Mouse (Mus musculus): ENCODE results near the gene Ccdc9. TPM values are rescaled to one million over a fixed set of nuclear protein-coding genes. Genes with fewer than 3 reads are reported as not detected.
"Not testable (repeated sequence)": the region's sequence is repeated elsewhere in the genome, so short reads cannot be mapped to it uniquely, and the experiment has no call there.

Ccdc9 gene
- polyA plus RNA-seq, 1 experiment from 2014 or later: 23.4 TPM

DNA sequence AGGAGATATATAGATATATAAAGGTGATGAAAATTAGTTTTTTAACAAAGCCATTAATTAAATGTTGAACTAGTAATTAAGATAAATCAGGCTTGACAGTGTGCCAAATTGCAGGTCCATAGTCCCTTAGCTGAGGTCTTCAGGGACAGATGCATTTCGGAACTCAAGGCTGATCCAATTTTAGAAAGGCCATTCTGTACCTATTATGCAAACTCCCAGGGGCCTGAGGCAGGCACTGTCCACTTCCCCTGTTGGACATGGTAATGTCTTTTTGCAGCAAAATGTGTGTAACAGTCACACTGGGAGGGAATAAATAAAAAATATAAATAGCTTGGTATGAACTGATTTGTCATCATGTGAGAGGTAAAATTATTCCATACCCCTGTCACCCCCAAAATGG is 15.5 kb downstream of the Ccdc9 start:
- Histone ChIP-seq H3K4me3 (ENCODE audit: low read depth, low read length) (no peak overlapping the region), H3K9ac (replicated peaks; ENCODE audit: low read depth, low read length) (no peak overlapping the region), H3K4me2 (replicated peaks; ENCODE audit: low read depth, low read length) (no peak overlapping the region), H3K36me3 (ENCODE audit: control insufficient read depth, insufficient read depth, low read length) (peaks cover 12% of the 10 kb centered on the region), H3K27me3 (ENCODE audit: control insufficient read depth, insufficient read depth, low read length) (no peaks in the 10 kb centered on the region), H3K27ac (ENCODE audit: low read length) (no peak overlapping the region), H3K4me1 (ENCODE audit: control insufficient read depth, insufficient read depth, low read length) (peaks cover 16% of the 10 kb centered on the region), H3K9me3 (ENCODE audit: control insufficient read depth, low read depth, low read length) (no peaks in the 10 kb centered on the region)
- WGBS: 88% methylated on average over 1 of the region's 1 CpGs
- no peak for ATAC-seq (ENCODE audit: insufficient number of reproducible peaks, insufficient read depth, low FRiP score, low read depth)

DNA sequence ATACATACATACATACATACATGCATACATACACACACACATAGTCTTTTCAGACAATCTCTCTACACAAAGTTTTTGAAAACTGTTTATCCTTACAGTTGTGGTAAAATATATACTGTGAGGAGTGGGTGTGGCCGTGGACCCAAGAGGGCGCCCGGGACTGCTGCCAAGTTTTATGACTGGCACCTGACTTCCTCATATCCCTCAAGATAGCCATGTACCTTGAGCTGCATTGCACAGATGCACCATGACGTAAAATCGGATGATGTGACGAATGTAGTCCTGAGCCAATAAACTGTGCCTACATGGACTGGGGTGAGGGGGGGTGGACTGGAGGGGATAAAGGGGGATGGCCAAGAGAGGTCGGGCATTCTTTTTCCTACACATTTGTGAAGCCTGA is 20.0 kb downstream of the Ccdc9 start:
- not testable (repeated sequence) for H3K4me1 ChIP-seq (ENCODE audit: control insufficient read depth, insufficient read depth, low read length); H3K27ac ChIP-seq (ENCODE audit: low read length)
- WGBS: 85% methylated on average over 7 of the region's 7 CpGs

GRCm38 (mm10) chr7:16265856-16266255 is 20.7 kb downstream of the Ccdc9 start:
- ATAC-seq (ENCODE audit: insufficient number of reproducible peaks, insufficient read depth, low FRiP score, low read depth): no peak
- H3K4me3 ChIP-seq (ENCODE audit: low read depth, low read length): no peak overlapping the region
- 86% methylated on average over 11 of the region's 11 CpGs for WGBS

More for the DNA sequence above, 20.0 kb downstream of the Ccdc9 start:
- H3K27me3 ChIP-seq (ENCODE audit: control insufficient read depth, insufficient read depth, low read length); H3K4me3 ChIP-seq (ENCODE audit: low read depth, low read length); H3K4me2 ChIP-seq (replicated peaks; ENCODE audit: low read depth, low read length); H3K9ac ChIP-seq (replicated peaks; ENCODE audit: low read depth, low read length); ATAC-seq (ENCODE audit: insufficient number of reproducible peaks, insufficient read depth, low FRiP score, low read depth); H3K36me3 ChIP-seq (ENCODE audit: control insufficient read depth, insufficient read depth, low read length); H3K9me3 ChIP-seq (ENCODE audit: control insufficient read depth, low read depth, low read length): not testable (repeated sequence)

DNA sequence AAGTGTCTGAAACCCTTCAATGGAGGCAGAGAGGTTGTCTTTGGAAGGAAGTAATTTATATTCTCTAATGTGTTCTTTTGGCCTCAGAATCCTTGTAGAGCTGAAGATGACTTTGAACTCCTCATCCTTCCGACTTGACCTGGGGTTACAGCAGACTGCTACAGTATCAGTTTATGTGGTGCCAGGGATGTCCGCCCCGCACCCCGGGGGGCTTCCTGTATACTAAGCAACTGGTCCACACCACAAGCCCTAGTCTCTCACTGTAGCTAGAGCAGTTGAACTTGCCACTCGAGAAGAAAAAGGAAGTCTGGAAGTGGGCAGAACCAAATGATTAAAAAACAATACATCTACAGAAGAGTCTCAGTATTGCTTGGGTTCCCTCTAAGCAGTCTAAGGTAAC is 22.8 kb downstream of the Ccdc9 start:
- Histone ChIP-seq H3K9me3 (ENCODE audit: control insufficient read depth, low read depth, low read length) (no peaks in the 10 kb centered on the region), H3K27me3 (ENCODE audit: control insufficient read depth, insufficient read depth, low read length) (no peaks in the 10 kb centered on the region), H3K4me2 (replicated peaks; ENCODE audit: low read depth, low read length) (no peak overlapping the region), H3K36me3 (ENCODE audit: control insufficient read depth, insufficient read depth, low read length) (no peaks in the 10 kb centered on the region), H3K4me3 (ENCODE audit: low read depth, low read length) (no peak overlapping the region), H3K27ac (ENCODE audit: low read length) (no peak overlapping the region), H3K4me1 (ENCODE audit: control insufficient read depth, insufficient read depth, low read length) (no peaks in the 10 kb centered on the region), H3K9ac (replicated peaks; ENCODE audit: low read depth, low read length) (no peak overlapping the region)
- ATAC-seq (ENCODE audit: insufficient number of reproducible peaks, insufficient read depth, low FRiP score, low read depth): no peak
- WGBS: 80% methylated on average over 5 of the region's 5 CpGs

More at GRCm38 (mm10) chr7:16265856-16266255, 20.7 kb downstream of the Ccdc9 start:
- no peaks in the 10 kb centered on the region for H3K4me1 ChIP-seq (ENCODE audit: control insufficient read depth, insufficient read depth, low read length)
- H3K36me3 ChIP-seq (ENCODE audit: control insufficient read depth, insufficient read depth, low read length): no peaks in the 10 kb centered on the region
- no peak overlapping the region for H3K4me2 ChIP-seq (replicated peaks; ENCODE audit: low read depth, low read length)
- H3K27me3 ChIP-seq (ENCODE audit: control insufficient read depth, insufficient read depth, low read length): no peaks in the 10 kb centered on the region
- H3K27ac ChIP-seq (ENCODE audit: low read length): no peak overlapping the region
- no peak overlapping the region for H3K9ac ChIP-seq (replicated peaks; ENCODE audit: low read depth, low read length)
- H3K9me3 ChIP-seq (ENCODE audit: control insufficient read depth, low read depth, low read length): no peaks in the 10 kb centered on the region

- Histone ChIP-seq H3K9me3 (ENCODE audit: control insufficient read depth, low read depth, low read length) (no peaks in the 10 kb centered on the region), H3K27ac (ENCODE audit: low read length) (no peak overlapping the region), H3K36me3 (ENCODE audit: control insufficient read depth, insufficient read depth, low read length) (no peaks in the 10 kb centered on the region), H3K4me1 (ENCODE audit: control insufficient read depth, insufficient read depth, low read length) (no peaks in the 10 kb centered on the region), H3K4me2 (replicated peaks; ENCODE audit: low read depth, low read length) (no peak overlapping the region), H3K4me3 (ENCODE audit: low read depth, low read length) (no peak overlapping the region), H3K27me3 (ENCODE audit: control insufficient read depth, insufficient read depth, low read length) (no peaks in the 10 kb centered on the region), H3K9ac (replicated peaks; ENCODE audit: low read depth, low read length) (no peak overlapping the region)
- ATAC-seq (ENCODE audit: insufficient number of reproducible peaks, insufficient read depth, low FRiP score, low read depth): no peak
- WGBS: 29% methylated on average over 8 of the region's 8 CpGs
Observed at GRCm38 (mm10) chr7:16263015-16263787, 23.4 kb downstream of the Ccdc9 start.

- no peaks in the 10 kb centered on the region for H3K4me1 ChIP-seq (ENCODE audit: control insufficient read depth, insufficient read depth, low read length)
- no peak overlapping the region for H3K4me2 ChIP-seq (replicated peaks; ENCODE audit: low read depth, low read length)
- no peak overlapping the region for H3K27ac ChIP-seq (ENCODE audit: low read length)
- no peaks in the 10 kb centered on the region for H3K9me3 ChIP-seq (ENCODE audit: control insufficient read depth, low read depth, low read length)
- no peak for ATAC-seq (ENCODE audit: insufficient number of reproducible peaks, insufficient read depth, low FRiP score, low read depth)
- H3K36me3 ChIP-seq (ENCODE audit: control insufficient read depth, insufficient read depth, low read length): no peaks in the 10 kb centered on the region
- no peaks in the 10 kb centered on the region for H3K27me3 ChIP-seq (ENCODE audit: control insufficient read depth, insufficient read depth, low read length)
- H3K9ac ChIP-seq (replicated peaks; ENCODE audit: low read depth, low read length): no peak overlapping the region
- H3K4me3 ChIP-seq (ENCODE audit: low read depth, low read length): no peak overlapping the region
- 73% methylated on average over 1 of the region's 1 CpGs for WGBS
Observed at GRCm38 (mm10) chr7:16261097-16261496, 25.5 kb downstream of the Ccdc9 start.

DNA sequence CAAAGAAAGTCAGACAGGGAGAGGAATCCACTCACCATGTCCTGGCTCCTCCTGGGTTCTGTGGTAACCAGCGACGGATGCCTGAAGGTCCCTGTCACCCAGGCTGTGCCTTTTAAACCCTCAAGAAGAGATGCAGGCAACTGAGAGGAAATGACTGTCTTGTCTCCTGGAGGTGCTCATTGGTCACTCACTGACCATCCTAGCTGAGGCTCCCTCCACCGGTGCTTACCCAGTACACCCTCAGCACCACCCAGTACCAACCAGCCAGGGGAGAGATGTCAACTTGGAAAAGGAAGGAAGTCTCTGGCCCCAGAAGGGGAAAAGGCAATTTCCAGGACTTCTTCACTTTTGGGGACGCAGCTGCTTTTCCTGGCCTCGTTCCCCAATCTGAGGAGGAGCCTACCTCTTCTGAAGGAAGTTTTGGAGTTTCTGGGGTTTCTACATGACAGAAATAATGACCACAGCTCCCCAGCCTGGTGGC is 27.4 kb downstream of the Ccdc9 start, which contains the start of gene C5ar1:
Gene C5ar1, minus strand, starts transcription at position 431 of the 481 bp plus-strand sequence.
- Histone ChIP-seq H3K9me3 (ENCODE audit: control insufficient read depth, low read depth, low read length) (no peaks in the 10 kb centered on the region), H3K4me3 (ENCODE audit: low read depth, low read length) (no peak within 1 kb of the TSS), H3K4me2 (replicated peaks; ENCODE audit: low read depth, low read length) (no peak within 1 kb of the TSS), H3K4me1 (ENCODE audit: control insufficient read depth, insufficient read depth, low read length) (no peaks in the 10 kb centered on the region), H3K36me3 (ENCODE audit: control insufficient read depth, insufficient read depth, low read length) (no peaks in the 10 kb centered on the region), H3K27me3 (ENCODE audit: control insufficient read depth, insufficient read depth, low read length) (no peaks in the 10 kb centered on the region), H3K27ac (ENCODE audit: low read length) (no peak within 1 kb of the TSS), H3K9ac (replicated peaks; ENCODE audit: low read depth, low read length) (no peak within 1 kb of the TSS)
- 87% methylated on average over 5 of the region's 5 CpGs for WGBS
- ATAC-seq (ENCODE audit: insufficient number of reproducible peaks, insufficient read depth, low FRiP score, low read depth): no peak

- no peak overlapping the region for H3K4me3 ChIP-seq (ENCODE audit: low read depth, low read length)
- no peak for ATAC-seq (ENCODE audit: insufficient number of reproducible peaks, insufficient read depth, low FRiP score, low read depth)
- H3K27me3 ChIP-seq (ENCODE audit: control insufficient read depth, insufficient read depth, low read length): no peaks in the 10 kb centered on the region
- H3K27ac ChIP-seq (ENCODE audit: low read length): no peak overlapping the region
- no peak overlapping the region for H3K4me2 ChIP-seq (replicated peaks; ENCODE audit: low read depth, low read length)
- H3K36me3 ChIP-seq (ENCODE audit: control insufficient read depth, insufficient read depth, low read length): no peaks in the 10 kb centered on the region
- WGBS: 88% methylated on average over 11 of the region's 11 CpGs
- H3K9ac ChIP-seq (replicated peaks; ENCODE audit: low read depth, low read length): no peak overlapping the region
- H3K9me3 ChIP-seq (ENCODE audit: control insufficient read depth, low read depth, low read length): no peaks in the 10 kb centered on the region
- H3K4me1 ChIP-seq (ENCODE audit: control insufficient read depth, insufficient read depth, low read length): no peaks in the 10 kb centered on the region
Observed at GRCm38 (mm10) chr7:16257830-16258229, 28.8 kb downstream of the Ccdc9 start.

- not testable (repeated sequence) for H3K4me2 ChIP-seq (replicated peaks; ENCODE audit: low read depth, low read length); H3K9ac ChIP-seq (replicated peaks; ENCODE audit: low read depth, low read length); H3K9me3 ChIP-seq (ENCODE audit: control insufficient read depth, low read depth, low read length); ATAC-seq (ENCODE audit: insufficient number of reproducible peaks, insufficient read depth, low FRiP score, low read depth); H3K27me3 ChIP-seq (ENCODE audit: control insufficient read depth, insufficient read depth, low read length); H3K4me1 ChIP-seq (ENCODE audit: control insufficient read depth, insufficient read depth, low read length); H3K36me3 ChIP-seq (ENCODE audit: control insufficient read depth, insufficient read depth, low read length); H3K4me3 ChIP-seq (ENCODE audit: low read depth, low read length); H3K27ac ChIP-seq (ENCODE audit: low read length)
- WGBS: 89% methylated on average over 4 of the region's 4 CpGs
Observed at GRCm38 (mm10) chr7:16255963-16256362, 30.6 kb downstream of the Ccdc9 start.
